Mouse (Mus musculus): ENCODE results near the gene Limch1.

Gene Limch1

GRCm38 (mm10) chr5:66830206-66830605 lies 84.6 kb downstream of the Limch1 start:
- DNase-seq (ENCODE audit: low spot score) = no peak

- no peak for DNase-seq (ENCODE audit: low spot score)
Observed at GRCm38 (mm10) chr5:66834756-66835155, 89.1 kb downstream of the Limch1 start.

DNA sequence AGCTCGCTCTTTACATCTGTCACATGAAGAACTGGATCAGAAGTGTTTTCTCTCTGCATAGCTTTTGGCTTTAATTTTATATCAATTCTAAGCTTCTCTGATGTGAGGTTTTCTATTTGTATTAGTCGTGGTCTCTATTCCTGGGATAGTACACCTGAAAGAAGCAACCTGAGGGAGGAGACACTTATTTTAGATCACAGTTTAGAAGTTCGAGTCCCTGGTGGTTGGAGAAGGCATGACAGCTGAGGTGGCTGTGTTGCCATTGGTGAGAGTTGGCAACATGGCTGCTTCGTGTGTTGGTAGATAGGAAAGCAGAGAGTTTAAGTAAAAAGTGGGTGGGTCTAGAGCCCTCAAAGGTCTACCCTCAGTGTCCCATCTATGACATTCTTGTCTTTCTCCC lies 91.3 kb downstream of the Limch1 start:
- DNase-seq (ENCODE audit: low spot score) = no peak

GRCm38 (mm10) chr5:66841971-66842370 lies 96.3 kb downstream of the Limch1 start:
- no peak for DNase-seq (ENCODE audit: low spot score)

DNA sequence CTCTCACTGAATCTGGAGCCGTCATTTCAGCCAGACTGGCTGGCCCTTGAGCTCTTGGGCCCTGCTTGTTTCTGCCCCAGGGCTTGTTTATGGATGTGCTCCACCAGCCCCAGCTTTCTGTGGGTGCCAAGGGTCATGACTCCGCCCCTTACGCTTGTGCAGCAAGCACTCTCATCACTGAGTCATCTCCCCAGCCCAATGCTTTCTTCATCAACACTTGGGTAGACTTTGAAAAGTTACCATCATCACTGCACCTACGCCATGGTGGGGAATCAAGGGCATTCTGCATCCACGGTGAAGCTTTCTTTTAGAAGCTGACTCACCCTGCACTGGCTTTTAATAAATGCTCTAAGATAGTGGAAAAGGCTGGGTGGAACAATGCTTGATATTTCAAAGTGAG lies 97.1 kb downstream of the Limch1 start:
- DNase-seq (ENCODE audit: low spot score) = no peak

DNA sequence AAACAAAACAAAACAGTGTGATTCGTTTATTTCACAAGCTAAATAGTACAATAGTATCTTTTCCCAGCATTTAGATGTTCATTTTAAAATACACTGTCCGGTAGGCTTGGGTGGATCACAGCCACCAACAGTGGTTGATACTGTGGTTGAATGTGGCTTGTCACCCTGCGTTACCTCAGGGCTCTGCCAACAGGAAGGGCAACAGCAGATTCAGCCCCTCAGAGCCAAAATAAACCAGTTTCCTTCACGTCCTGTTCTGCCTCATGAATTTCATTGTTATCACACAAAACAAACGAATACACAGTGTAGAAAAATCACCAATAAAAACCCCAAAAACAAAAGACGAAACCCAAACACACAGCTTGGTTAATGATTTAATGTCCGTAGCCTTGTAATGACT lies 102.5 kb downstream of the Limch1 start:
- DNase-seq (ENCODE audit: low spot score) = no peak

GRCm38 (mm10) chr5:66849148-66849547 lies 103.5 kb downstream of the Limch1 start:
- DNase-seq (ENCODE audit: low spot score) = no peak

GRCm38 (mm10) chr5:66850721-66851251 lies 105.2 kb downstream of the Limch1 start:
- no peak for DNase-seq (ENCODE audit: low spot score)

GRCm38 (mm10) chr5:66851708-66852107 lies 106.1 kb downstream of the Limch1 start:
- DNase-seq (ENCODE audit: low spot score) = no peak

GRCm38 (mm10) chr5:66854263-66854662 lies 108.6 kb downstream of the Limch1 start:
- no peak for DNase-seq (ENCODE audit: low spot score)

DNA sequence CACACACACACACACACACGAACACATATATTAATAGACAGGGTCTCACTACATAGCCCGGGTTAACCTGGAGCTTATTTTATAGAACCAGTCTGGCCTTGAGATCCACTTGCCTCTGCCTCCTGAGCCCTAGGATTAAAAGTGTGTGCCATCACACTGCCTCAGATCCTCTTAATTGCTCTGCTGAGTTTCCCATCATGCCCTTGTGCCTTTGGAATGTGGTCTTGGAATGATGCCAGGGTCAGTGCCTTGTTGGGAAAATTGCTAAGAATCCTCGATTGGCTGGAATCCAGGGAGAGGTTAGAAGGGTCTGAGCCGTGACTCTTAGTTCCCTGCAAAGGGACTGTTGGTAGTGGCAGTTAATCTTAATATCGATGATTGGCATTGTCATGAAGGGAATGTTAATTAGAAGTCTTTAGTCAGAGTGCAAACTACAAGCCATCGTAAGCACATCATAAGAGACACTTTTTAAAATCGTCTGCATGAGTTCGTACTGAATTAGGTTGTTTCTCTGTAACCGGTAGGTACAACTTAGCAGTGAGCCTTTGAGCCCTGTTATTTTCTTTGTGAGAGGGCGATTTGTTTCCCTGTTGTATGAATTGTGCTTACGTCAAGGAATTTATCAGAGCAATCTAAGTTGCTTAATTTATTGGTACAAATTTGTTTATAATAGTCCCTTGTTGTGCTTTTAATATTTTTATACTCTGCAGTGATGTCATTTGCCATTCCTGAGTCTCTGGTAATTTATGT lies 109.9 kb downstream of the Limch1 start:
- DNase-seq (ENCODE audit: low spot score) = no peak

DNA sequence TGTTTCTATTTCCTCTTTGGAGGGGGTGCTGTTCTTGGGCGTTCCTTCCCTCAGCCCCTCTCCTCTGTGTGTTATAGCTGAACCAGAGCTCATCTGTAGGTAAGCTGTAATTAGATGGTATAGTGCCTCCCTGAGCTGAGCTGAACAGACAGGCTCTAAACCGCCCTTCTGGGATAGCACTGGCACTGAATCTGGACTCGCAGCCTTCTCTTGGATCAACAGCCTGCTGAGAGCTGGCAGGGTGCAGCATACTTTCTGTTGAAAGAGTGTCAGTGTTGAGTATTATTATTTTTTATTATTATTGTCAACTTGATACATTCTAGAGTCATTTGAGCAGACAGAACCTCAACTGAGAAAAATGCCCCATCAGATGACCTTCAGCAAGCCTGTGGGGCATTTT lies 113.9 kb downstream of the Limch1 start:
- no peak for DNase-seq (ENCODE audit: low spot score)

DNA sequence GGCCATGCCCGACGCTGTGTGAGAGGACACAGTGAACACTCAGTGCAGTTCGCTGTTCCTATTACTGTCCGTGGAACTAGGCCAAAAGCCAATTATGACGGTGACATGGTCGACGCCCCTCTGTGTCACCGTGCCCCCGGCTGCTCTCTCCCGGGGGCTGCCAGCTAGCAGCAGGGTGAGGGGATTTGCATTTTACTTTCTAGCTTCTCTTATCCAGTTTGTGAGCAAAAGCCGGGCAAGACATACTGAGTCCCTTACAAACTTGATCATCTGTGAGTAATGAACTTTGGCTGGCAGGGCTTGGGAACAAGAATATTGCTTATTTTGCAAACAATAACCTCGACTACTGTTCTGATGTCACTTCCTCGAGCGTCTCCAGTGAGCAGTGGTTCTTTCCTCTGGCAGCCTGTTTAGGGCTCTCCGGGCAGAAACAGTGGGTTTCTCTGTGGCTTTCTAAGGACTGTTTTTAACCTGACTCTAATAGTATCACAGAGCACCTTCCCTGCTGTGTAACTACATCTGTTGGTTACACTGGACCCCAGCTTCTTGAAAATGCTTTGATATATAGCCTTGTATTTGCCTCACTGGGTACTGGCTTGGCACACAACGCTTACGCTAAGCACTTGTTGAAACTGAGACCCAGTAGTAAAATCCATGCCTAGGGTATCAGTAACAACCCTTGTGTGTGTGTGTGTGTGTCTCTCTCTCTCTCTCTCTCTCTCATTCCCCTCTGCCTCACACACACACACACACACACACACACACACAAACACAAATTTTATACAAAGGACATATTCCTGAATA lies 115.8 kb downstream of the Limch1 start:
- DNase-seq (ENCODE audit: low spot score) = no peak

GRCm38 (mm10) chr5:66862151-66862550 lies 116.5 kb downstream of the Limch1 start:
- no peak for DNase-seq (ENCODE audit: low spot score)

DNA sequence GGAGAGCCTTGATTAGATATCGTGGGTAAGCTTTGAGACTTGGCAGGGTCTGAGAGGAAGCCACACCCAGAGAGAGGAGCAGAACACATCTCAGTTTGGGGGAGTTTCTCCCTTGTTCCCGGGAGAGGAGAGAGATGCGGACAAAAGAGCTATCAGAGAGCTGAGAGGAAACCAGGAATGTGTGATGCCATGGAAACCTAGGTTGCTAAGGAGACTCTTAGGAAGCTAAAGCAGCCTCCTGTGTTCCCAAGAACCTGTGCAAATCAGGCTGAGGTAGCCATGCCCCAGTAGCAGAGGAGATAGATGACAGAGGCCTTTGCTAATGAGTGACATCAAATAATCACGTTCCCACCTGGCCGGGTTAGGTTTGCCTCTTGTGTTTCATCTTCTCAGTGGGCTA lies 119.6 kb downstream of the Limch1 start:
- DNase-seq (ENCODE audit: low spot score) = no peak

GRCm38 (mm10) chr5:66866019-66866418 lies 120.4 kb downstream of the Limch1 start:
- DNase-seq (ENCODE audit: low spot score) = no peak

DNA sequence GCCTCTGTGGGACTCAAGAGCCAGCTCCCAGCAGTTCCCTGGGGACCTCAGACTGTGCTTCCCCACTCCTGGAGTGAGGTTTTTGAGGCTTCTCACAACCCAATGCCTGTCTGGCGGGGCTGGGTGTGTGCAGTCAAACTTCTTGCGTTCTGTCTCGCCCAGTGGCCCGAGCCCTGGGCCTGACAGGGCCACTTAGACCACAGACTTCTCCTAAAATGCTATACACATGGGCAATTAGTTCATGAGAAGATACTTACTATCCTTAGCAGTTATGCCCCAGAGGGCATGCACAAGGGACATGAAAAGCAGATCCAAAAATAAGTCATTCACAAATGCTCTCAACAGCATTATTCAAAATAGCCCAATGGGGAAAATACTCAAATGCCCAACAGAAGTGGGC lies 123.9 kb downstream of the Limch1 start:
- no peak for DNase-seq (ENCODE audit: low spot score)

DNA sequence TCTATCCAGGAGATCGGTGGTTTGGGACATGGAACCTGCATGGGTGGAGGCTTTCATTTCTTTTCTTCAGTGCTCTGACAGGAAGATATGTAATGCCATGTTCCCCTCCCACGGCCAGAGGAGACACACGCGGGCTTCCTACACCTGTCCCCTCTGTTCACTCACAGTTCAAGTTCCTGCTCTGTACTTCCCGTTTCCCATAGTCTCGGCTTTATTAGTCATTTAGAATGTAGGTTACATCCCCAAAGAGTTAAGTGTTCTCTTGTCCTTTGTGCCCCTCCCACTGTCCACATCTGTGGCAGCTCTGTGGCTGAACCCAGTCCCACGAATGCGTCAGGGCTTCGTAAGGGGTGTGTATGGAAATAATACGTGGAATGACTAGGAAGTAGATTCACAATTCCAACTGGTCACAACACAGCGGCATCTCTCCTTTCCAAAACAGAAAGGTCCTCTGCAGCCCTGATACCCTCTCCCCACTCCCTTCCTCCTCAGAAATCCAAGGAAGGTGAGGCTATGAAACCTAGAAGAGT lies 126.0 kb downstream of the Limch1 start:
- DNase-seq (ENCODE audit: low spot score) = no peak

DNA sequence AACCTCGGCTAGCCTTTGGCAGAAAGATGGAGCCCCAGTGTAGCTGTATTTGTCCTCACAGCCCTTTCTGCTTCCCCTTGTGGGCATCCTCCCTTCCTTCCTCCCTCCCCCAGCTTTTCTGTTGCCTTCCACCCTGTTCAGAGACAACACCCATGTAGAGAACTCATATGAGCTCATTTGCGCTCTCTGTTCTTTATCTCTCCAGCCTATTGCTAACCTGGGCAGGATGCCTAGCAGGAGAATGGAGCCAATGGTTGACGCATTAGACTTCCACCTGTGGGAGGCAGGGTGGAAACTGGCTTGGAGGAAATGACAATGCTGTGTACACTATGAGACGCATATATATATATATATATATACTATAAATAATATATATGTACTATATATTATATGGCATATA lies 126.4 kb downstream of the Limch1 start:
- DNase-seq (ENCODE audit: low spot score) = peak; percentile 6

GRCm38 (mm10) chr5:66872681-66873080 lies 127.1 kb downstream of the Limch1 start:
- no peak for DNase-seq (ENCODE audit: low spot score)

GRCm38 (mm10) chr5:66876018-66876805 lies 130.6 kb downstream of the Limch1 start:
- no peak for DNase-seq (ENCODE audit: low spot score)

DNA sequence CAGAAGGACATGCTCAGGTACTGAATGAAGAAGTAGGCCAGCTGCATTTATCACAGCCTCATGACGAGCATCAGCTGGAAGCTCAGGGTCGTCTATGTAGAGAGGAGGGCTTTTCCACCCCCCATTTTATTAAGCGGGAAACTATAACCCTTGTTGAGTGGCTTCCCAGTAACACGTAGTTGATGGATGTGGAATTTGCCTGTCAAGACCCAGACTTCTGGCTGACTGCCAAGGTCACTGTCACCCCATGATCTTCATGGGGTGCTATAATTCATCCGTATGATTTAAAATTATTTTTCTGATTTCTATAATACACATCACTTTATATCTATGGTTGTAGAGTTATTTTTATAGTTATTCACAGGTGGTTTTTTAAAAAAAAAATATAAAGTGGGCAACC lies 131.4 kb downstream of the Limch1 start:
- no peak for DNase-seq (ENCODE audit: low spot score)
